ENCODE assay signal across 11 mouse cellular contexts in genomic region chr10:42634122-42634720, GRCm38 (mm10). TPM values are rescaled to one million over a fixed set of nuclear protein-coding genes. Genes with fewer than 3 reads are reported as not detected.
DNase-seq lines count a peak whose midpoint lies in the region; ATAC-seq lines count a peak whose summit lies in the region.
"Had no signal": no experiment of that assay in that cellular context is flagged by ENCODE, and none has a peak within 500 bp of the region (broad histone marks: within the 10 kb centered on the region; RNA-seq: fewer than 3 reads in every experiment).

No protein-coding gene starts in this region.

- no peak overlapping the region for H3K4me2 ChIP-seq in kidney, embryonic 14.5 days (replicated peaks; ENCODE audit: low read depth, low read length)
- H3K4me2 ChIP-seq in embryonic facial prominence, embryonic 15.5 days (replicated peaks), result peak overlapping the region; percentile 59; the same call in 1 of the 2 replicates
- H3K4me2 ChIP-seq in liver, embryonic 16.5 days (ENCODE audit: low read depth, low read length), result 0 out of 2 replicates have a peak overlapping the region, but pooled peaks have one; percentile 46
- no peak overlapping the region for H3K4me2 ChIP-seq in hindbrain, embryonic 13.5 days

- no peak for DNase-seq in kidney, adult 11 months
- DNase-seq in right cerebral cortex, postnatal 10 days (ENCODE audit: low spot score in 2 of 2), result no peak
- DNase-seq in left cerebral cortex, postnatal 4 days, result no peak
- DNase-seq: gastrocnemius, postnatal 14 days; kidney, adult 2 months had no signal

- no peak overlapping the region for H3K4me3 ChIP-seq in kidney, embryonic 14.5 days (ENCODE audit: low read length)
- peak overlapping the region; percentile 60 for H3K4me3 ChIP-seq in brown adipose tissue, adult 24 weeks (ENCODE audit: insufficient read depth, low read depth, low read length)
- H3K4me3 ChIP-seq in embryonic facial prominence, embryonic 15.5 days (replicated peaks), result no peak overlapping the region
- H3K4me3 ChIP-seq in liver, embryonic 16.5 days (ENCODE audit: low read depth, low read length), result no peak overlapping the region
- no peak overlapping the region for H3K4me3 ChIP-seq in hindbrain, embryonic 13.5 days

- intact Hi-C loops in left cerebral cortex, postnatal 4 days (cut with DNase I), result loop anchor here (5.0 kb wide), 2 partner anchors 52 to 312 kb away; partner anchors contain the start of genes Nr2e1 and Ostm1

- peaks cover 11% of the 10 kb centered on the region; the same call in 1 of the 2 replicates for H3K4me1 ChIP-seq in kidney, embryonic 14.5 days (ENCODE audit: control insufficient read depth, insufficient read depth, low read length)
- H3K4me1 ChIP-seq in brown adipose tissue, adult 24 weeks (ENCODE audit: control insufficient read depth, insufficient read depth, insufficient read length, low read length), result peaks cover 7% of the 10 kb centered on the region
- peaks cover 41% of the 10 kb centered on the region for H3K4me1 ChIP-seq in embryonic facial prominence, embryonic 15.5 days
- peaks cover 4% of the 10 kb centered on the region; the same call in 1 of the 2 replicates for H3K4me1 ChIP-seq in liver, embryonic 16.5 days (ENCODE audit: control insufficient read depth, low read depth, low read length)
- H3K4me1 ChIP-seq in hindbrain, embryonic 13.5 days (replicated peaks), result peaks cover 42% of the 10 kb centered on the region

- no peak overlapping the region for H3K27ac ChIP-seq in kidney, embryonic 14.5 days (ENCODE audit: low read depth, low read length)
- no peak overlapping the region for H3K27ac ChIP-seq in brown adipose tissue, adult 24 weeks (replicated peaks; ENCODE audit: low read depth, low read length)
- H3K27ac ChIP-seq in embryonic facial prominence, embryonic 15.5 days (replicated peaks), result no peak overlapping the region
- H3K27ac ChIP-seq in liver, embryonic 16.5 days (ENCODE audit: low read length), result no peak overlapping the region
- H3K27ac ChIP-seq in hindbrain, embryonic 13.5 days, result no peak overlapping the region

- H3K27me3 ChIP-seq in kidney, embryonic 14.5 days (ENCODE audit: control insufficient read depth, insufficient read depth, low read length), result peaks cover 85% of the 10 kb centered on the region
- H3K27me3 ChIP-seq in embryonic facial prominence, embryonic 15.5 days, result peaks cover 88% of the 10 kb centered on the region
- peaks cover 88% of the 10 kb centered on the region for H3K27me3 ChIP-seq in liver, embryonic 16.5 days (ENCODE audit: control insufficient read depth, insufficient read depth, low read depth, low read length)
- H3K27me3 ChIP-seq in hindbrain, embryonic 13.5 days, result peaks cover 96% of the 10 kb centered on the region

- H3K9ac ChIP-seq in kidney, embryonic 14.5 days (ENCODE audit: low read depth, low read length), result no peak overlapping the region
- no peak overlapping the region for H3K9ac ChIP-seq in embryonic facial prominence, embryonic 15.5 days
- H3K9ac ChIP-seq in liver, embryonic 16.5 days (ENCODE audit: low read depth, low read length), result no peak overlapping the region
- H3K9ac ChIP-seq in hindbrain, embryonic 13.5 days, result no peak overlapping the region

- 0 out of 2 replicates have a peak, but pooled peaks have one; percentile 12 for ATAC-seq in kidney, embryonic 14.5 days (ENCODE audit: low FRiP score, low TSS enrichment)
- ATAC-seq in embryonic facial prominence, embryonic 15.5 days (ENCODE audit: insufficient number of reproducible peaks, low FRiP score, low TSS enrichment, low read depth), result no peak
- no peak for ATAC-seq in liver, embryonic 16.5 days (ENCODE audit: low read depth)
- no peak for ATAC-seq in hindbrain, embryonic 13.5 days (ENCODE audit: low FRiP score)

- no peaks in the 10 kb centered on the region for H3K9me3 ChIP-seq in kidney, embryonic 14.5 days (ENCODE audit: control insufficient read depth, low read length)
- H3K9me3 ChIP-seq in embryonic facial prominence, embryonic 15.5 days (replicated peaks), result no peaks in the 10 kb centered on the region
- H3K9me3 ChIP-seq in liver, embryonic 16.5 days (replicated peaks; ENCODE audit: control insufficient read depth, low read length), result no peaks in the 10 kb centered on the region
- H3K9me3 ChIP-seq in hindbrain, embryonic 13.5 days, result no peaks in the 10 kb centered on the region

- no peaks in the 10 kb centered on the region for H3K36me3 ChIP-seq in kidney, embryonic 14.5 days (ENCODE audit: control insufficient read depth, insufficient read depth, low read length)
- H3K36me3 ChIP-seq in embryonic facial prominence, embryonic 15.5 days, result no peaks in the 10 kb centered on the region
- no peaks in the 10 kb centered on the region for H3K36me3 ChIP-seq in liver, embryonic 16.5 days (ENCODE audit: control insufficient read depth, insufficient read depth)
- no peaks in the 10 kb centered on the region for H3K36me3 ChIP-seq in hindbrain, embryonic 13.5 days

- WGBS in kidney, embryonic 14.5 days, result 1% methylated on average over 8 of the region's 8 CpGs
- WGBS in embryonic facial prominence, embryonic 15.5 days, result 7% methylated on average over 8 of the region's 8 CpGs
- WGBS in liver, embryonic 16.5 days (ENCODE audit: insufficient replicate concordance), result 2% methylated on average over 8 of the region's 8 CpGs
- 1% methylated on average over 8 of the region's 8 CpGs for WGBS in hindbrain, embryonic 13.5 days

RNA-seq across cellular contexts. Expression of gene Ostm1, which starts 50.6 kb away (rescaled TPM):
- 8.5 and 12.9 TPM in 2 replicates for polyA plus RNA-seq in kidney, embryonic 14.5 days (2014; fragmentation: Nextera tagmentation; extraction: Ambion mirVana)
- polyA plus RNA-seq in brown adipose tissue, adult 24 weeks (2012; ENCODE audit: insufficient read depth, insufficient read length, missing spikeins), result 12.0 and 13.4 TPM in 2 replicates
- 12.9 and 14.9 TPM in 2 replicates for polyA plus RNA-seq in embryonic facial prominence, embryonic 15.5 days (2015; fragmentation: Nextera tagmentation; extraction: Ambion mirVana)
- 10.5 and 11.0 TPM in 2 replicates for polyA plus RNA-seq in liver, embryonic 16.5 days (2015; fragmentation: Nextera tagmentation; extraction: Ambion mirVana)
- polyA plus RNA-seq in hindbrain, embryonic 13.5 days (2015; fragmentation: Nextera tagmentation; extraction: Ambion mirVana), result 32.0 and 32.2 TPM in 2 replicates
- total RNA-seq in left cerebral cortex, postnatal 4 days (2021), result 10 to 100 TPM; 32.0 to 34.1 TPM

RNA-seq across cellular contexts. Expression of gene Nr2e1, which starts 50.8 kb away (rescaled TPM):
- polyA plus RNA-seq in kidney, embryonic 14.5 days (2014; fragmentation: Nextera tagmentation; extraction: Ambion mirVana), result not detected in 2 replicates
- polyA plus RNA-seq in brown adipose tissue, adult 24 weeks (2012; ENCODE audit: insufficient read depth, insufficient read length, missing spikeins), result not detected in 2 replicates
- 1.7 and 1.8 TPM in 2 replicates for polyA plus RNA-seq in embryonic facial prominence, embryonic 15.5 days (2015; fragmentation: Nextera tagmentation; extraction: Ambion mirVana)
- polyA plus RNA-seq in liver, embryonic 16.5 days (2015; fragmentation: Nextera tagmentation; extraction: Ambion mirVana), result not detected in 2 replicates
- polyA plus RNA-seq in hindbrain, embryonic 13.5 days (2015; fragmentation: Nextera tagmentation; extraction: Ambion mirVana), result 0.39 and 0.49 TPM in 2 replicates
- total RNA-seq in left cerebral cortex, postnatal 4 days (2021), result 10 to 100 TPM; 11.1 to 13.1 TPM
- total RNA-seq: gastrocnemius, postnatal 14 days had no signal
- polyA plus RNA-seq: activated CD4-positive, CD25-positive, alpha-beta regulatory T cell, adult 4 months; kidney, adult 2 months had no signal

Comparison
In these comparisons a context has a peak if more than half of its experiments do, and no peak if none do; other contexts are left out.
1. H3K4me2 ChIP-seq: peak in embryonic facial prominence, embryonic 15.5 days (single experiment) and liver, embryonic 16.5 days (single experiment); none in kidney, embryonic 14.5 days (single experiment) and hindbrain, embryonic 13.5 days (single experiment).